Comparison of ENCODE assay signal across 8 mouse cellular contexts in the genomic region with DNA sequence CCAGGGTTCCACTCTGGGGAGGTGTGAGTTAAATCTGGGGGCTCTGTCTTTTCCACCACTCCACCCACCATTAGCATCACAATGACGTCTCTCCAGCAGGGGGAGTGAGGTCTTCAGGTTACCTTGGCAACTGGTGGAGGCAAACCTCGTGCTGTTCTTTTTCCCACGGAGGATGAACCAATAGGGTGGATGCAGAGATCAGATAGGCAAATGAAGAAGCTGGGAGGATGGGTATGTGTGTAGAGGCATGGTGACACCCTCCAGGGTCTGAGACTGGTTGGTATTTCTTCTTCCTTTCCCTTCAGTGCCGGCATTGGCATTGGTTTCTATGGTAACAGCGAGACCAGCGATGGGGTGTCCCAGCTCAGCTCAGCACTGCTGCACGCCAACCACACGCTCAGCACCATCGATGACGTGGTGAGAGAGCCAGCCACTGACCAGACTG. TPM values are rescaled to one million over a fixed set of nuclear protein-coding genes. Genes with fewer than 3 reads are reported as not detected.
DNase-seq lines count a peak whose midpoint lies in the region; ATAC-seq and TF ChIP-seq lines count a peak whose summit lies in the region.

No protein-coding gene starts in this region.

- whole genome bisulfite sequencing in heart, embryonic 16.5 days, result 4% methylated on average over 10 of the region's 10 CpGs
- 0% methylated on average over 10 of the region's 10 CpGs for WGBS in midbrain, embryonic 13.5 days

- DNase-seq in 3T3-L1 (ENCODE audit: low read depth, low spot score), result peak; percentile 33
- DNase-seq in left cerebral cortex, adult 9 months (ENCODE audit: low spot score in 2 of 2), result peak; percentile 92
- DNase-seq in telencephalon, adult 2 months (ENCODE audit: low read depth, low spot score), result peak; percentile 97
- no peak for DNase-seq in kidney, adult 9 months

- peak overlapping the region; percentile 92 for H3K27ac ChIP-seq in cortical plate, adult 2 months (ENCODE audit: insufficient read depth, low read length)
- no peak overlapping the region for H3K27ac ChIP-seq in heart, embryonic 16.5 days (ENCODE audit: low read length)
- peak overlapping the region; percentile 94 for H3K27ac ChIP-seq in midbrain, embryonic 13.5 days

- peak overlapping the region; percentile 75 for H3K4me3 ChIP-seq in E14TG2a.4 (replicated peaks; ENCODE audit: low read length)
- H3K4me3 ChIP-seq in cortical plate, adult 2 months (ENCODE audit: insufficient read depth, low read length), result no peak overlapping the region
- H3K4me3 ChIP-seq in heart, embryonic 16.5 days (ENCODE audit: low read length), result no peak overlapping the region
- H3K4me3 ChIP-seq in midbrain, embryonic 13.5 days (replicated peaks), result peak overlapping the region; percentile 32

- ATAC-seq in heart, embryonic 16.5 days (replicated peaks; ENCODE audit: extremely low read depth, insufficient read depth, low FRiP score), result no peak; the same call in 1 of the 2 replicates
- ATAC-seq in midbrain, embryonic 13.5 days, result peak; percentile 87

- no peak for TF ChIP-seq CTCF in E14TG2a.4 (conservative IDR thresholded peaks at IDR 0.05; ENCODE audit: low read length)
- no peak for TF ChIP-seq CTCF in cortical plate, adult 2 months (IDR thresholded peaks at IDR 0.05; ENCODE audit: extremely low read depth, insufficient read depth, low read length)

- no peak overlapping the region for H3K9ac ChIP-seq in heart, embryonic 16.5 days (ENCODE audit: low read length)
- H3K9ac ChIP-seq in midbrain, embryonic 13.5 days (replicated peaks), result peak overlapping the region; percentile 54; the same call in 1 of the 2 replicates

- no peaks in the 10 kb centered on the region for H3K9me3 ChIP-seq in E14TG2a.4 (ENCODE audit: low read length)
- H3K9me3 ChIP-seq in heart, embryonic 16.5 days (replicated peaks; ENCODE audit: control insufficient read depth, low read length), result no peaks in the 10 kb centered on the region
- H3K9me3 ChIP-seq in midbrain, embryonic 13.5 days, result no peaks in the 10 kb centered on the region

- H3K4me1 ChIP-seq in E14TG2a.4 (replicated peaks; ENCODE audit: low read depth, low read length), result peaks cover 94% of the 10 kb centered on the region
- H3K4me1 ChIP-seq in cortical plate, adult 2 months (ENCODE audit: control insufficient read depth, insufficient read depth, low read length), result peaks cover 14% of the 10 kb centered on the region; the same call in 1 of the 2 replicates
- peaks cover 2% of the 10 kb centered on the region for H3K4me1 ChIP-seq in heart, embryonic 16.5 days (ENCODE audit: control insufficient read depth, insufficient read depth, low read length)
- H3K4me1 ChIP-seq in midbrain, embryonic 13.5 days (replicated peaks), result peaks cover 71% of the 10 kb centered on the region

- H3K27me3 ChIP-seq in E14TG2a.4 (ENCODE audit: insufficient read depth, low read length), result no peaks in the 10 kb centered on the region
- peaks cover 18% of the 10 kb centered on the region for H3K27me3 ChIP-seq in heart, embryonic 16.5 days (ENCODE audit: control insufficient read depth, insufficient read depth, low read length)
- H3K27me3 ChIP-seq in midbrain, embryonic 13.5 days, result no peaks in the 10 kb centered on the region

- peak; percentile 50 for TF ChIP-seq POLR2A in cortical plate, adult 2 months (IDR thresholded peaks at IDR 0.05; ENCODE audit: extremely low read depth, insufficient read depth, low read length)

- peak overlapping the region; percentile 24; the same call in 1 of the 2 replicates for H3K4me2 ChIP-seq in heart, embryonic 16.5 days (ENCODE audit: low read depth, low read length)
- peak overlapping the region; percentile 80 for H3K4me2 ChIP-seq in midbrain, embryonic 13.5 days (replicated peaks)

- peaks cover 28% of the 10 kb centered on the region for H3K36me3 ChIP-seq in E14TG2a.4 (ENCODE audit: insufficient read depth, low read length)
- H3K36me3 ChIP-seq in heart, embryonic 16.5 days (ENCODE audit: control insufficient read depth, insufficient read depth), result no peaks in the 10 kb centered on the region
- H3K36me3 ChIP-seq in midbrain, embryonic 13.5 days, result peaks cover 38% of the 10 kb centered on the region

RNA-seq across cellular contexts. Expression of a gene that starts 5.1 kb away (rescaled TPM):
- polyA plus RNA-seq in cortical plate, adult 2 months (2012; rRNA removed), result 817 and 841 TPM in 2 replicates
- 1.3 and 2.0 TPM in 2 replicates for polyA plus RNA-seq in heart, embryonic 16.5 days (2015; fragmentation: Nextera tagmentation; extraction: Ambion mirVana)
- polyA plus RNA-seq in midbrain, embryonic 13.5 days (2015; fragmentation: Nextera tagmentation; extraction: Ambion mirVana), result 106 and 124 TPM in 2 replicates

RNA-seq across cellular contexts. Expression of a gene that starts 12.5 kb away (rescaled TPM):
- 481 and 484 TPM in 2 replicates for polyA plus RNA-seq in cortical plate, adult 2 months (2012; rRNA removed)
- polyA plus RNA-seq in heart, embryonic 16.5 days (2015; fragmentation: Nextera tagmentation; extraction: Ambion mirVana), result 47.8 and 50.5 TPM in 2 replicates
- polyA plus RNA-seq in midbrain, embryonic 13.5 days (2015; fragmentation: Nextera tagmentation; extraction: Ambion mirVana), result 84.4 and 97.1 TPM in 2 replicates

RNA-seq across cellular contexts. Expression of a gene that starts 25.8 kb away (rescaled TPM):
- 8.4 and 8.5 TPM in 2 replicates for polyA plus RNA-seq in cortical plate, adult 2 months (2012; rRNA removed)
- polyA plus RNA-seq in heart, embryonic 16.5 days (2015; fragmentation: Nextera tagmentation; extraction: Ambion mirVana), result 3.1 and 3.2 TPM in 2 replicates
- 4.0 and 4.4 TPM in 2 replicates for polyA plus RNA-seq in midbrain, embryonic 13.5 days (2015; fragmentation: Nextera tagmentation; extraction: Ambion mirVana)

RNA-seq across cellular contexts. Expression of a gene that starts 40.3 kb away (rescaled TPM):
- polyA plus RNA-seq in cortical plate, adult 2 months (2012; rRNA removed), result 3.7 and 4.8 TPM in 2 replicates
- 22.7 and 24.8 TPM in 2 replicates for polyA plus RNA-seq in heart, embryonic 16.5 days (2015; fragmentation: Nextera tagmentation; extraction: Ambion mirVana)
- 5.1 and 5.2 TPM in 2 replicates for polyA plus RNA-seq in midbrain, embryonic 13.5 days (2015; fragmentation: Nextera tagmentation; extraction: Ambion mirVana)

Comparison
In these comparisons a context has a peak if more than half of its experiments do, and no peak if none do; other contexts are left out.
1. H3K4me3 ChIP-seq: peak in E14TG2a.4 (single experiment) and midbrain, embryonic 13.5 days (single experiment); none in cortical plate, adult 2 months (single experiment) and heart, embryonic 16.5 days (single experiment).
2. RNA of a gene that starts 5.1 kb away (polyA plus RNA-seq): 817 to 841 TPM in cortical plate, adult 2 months and 106 to 124 TPM in midbrain, embryonic 13.5 days; 1.3 to 2.0 TPM in heart, embryonic 16.5 days; every median in the first group is over 10 times any median in the second.